Mouse (Mus musculus): ENCODE measurements around the gene Mrpl12. TPM values are rescaled to one million over a fixed set of nuclear protein-coding genes. Genes with fewer than 3 reads are reported as not detected.

The Mrpl12 gene
- polyA plus RNA-seq, 1 experiment from 2014 or later = 171 TPM

DNA sequence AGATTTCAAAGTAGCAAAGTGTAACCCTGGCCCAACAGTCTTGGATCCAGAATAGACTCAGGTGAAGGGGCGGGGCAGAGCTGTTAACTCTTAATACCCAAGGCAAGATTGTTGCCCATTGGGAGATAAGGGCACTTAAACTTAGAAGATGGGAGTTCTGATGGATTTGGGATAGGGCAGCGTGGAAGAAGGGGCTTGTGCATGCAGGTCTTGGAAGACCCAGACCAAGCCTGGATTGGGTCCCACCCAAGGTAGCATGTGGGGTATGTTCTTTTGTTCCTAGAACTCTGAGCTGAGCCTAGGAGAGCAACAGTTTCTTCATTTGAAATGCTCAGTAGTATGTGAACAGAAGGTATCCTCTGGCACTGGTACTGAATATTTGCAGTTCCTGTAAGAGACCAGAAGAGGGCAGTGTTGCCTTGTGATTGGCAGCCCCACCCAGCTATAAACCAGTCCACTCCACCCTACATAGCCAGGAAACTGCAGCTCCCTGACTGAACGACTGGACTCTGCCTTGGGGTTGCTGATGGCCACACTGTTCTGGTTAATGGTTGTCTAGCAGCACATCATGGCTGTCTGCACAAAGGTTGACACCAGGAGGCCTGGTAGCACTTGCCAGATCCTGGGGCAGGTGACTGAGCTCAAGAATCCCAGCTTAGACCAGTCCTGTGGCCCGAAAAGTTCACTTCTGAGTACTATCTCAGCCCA, 4.8 kb downstream of the Mrpl12 start:
- Histone ChIP-seq H3K36me3 (peaks cover 53% of the 10 kb centered on the region), H3K4me1 (replicated peaks) (peaks cover 64% of the 10 kb centered on the region), H3K27ac (peak overlapping the region; percentile 60; the same call in 1 of the 2 replicates), H3K27me3 (ENCODE audit: insufficient read depth, poor library complexity, severe bottlenecking) (no peaks in the 10 kb centered on the region), H3K9me3 (no peaks in the 10 kb centered on the region), H3K4me3 (peak overlapping the region; percentile 18)
- WGBS = 66% methylated on average over 4 of the region's 4 CpGs
- DNase-seq (ENCODE audit: low spot score) = peak; percentile 68

- Histone ChIP-seq H3K9me3 (no peaks in the 10 kb centered on the region), H3K4me3 (peak overlapping the region; percentile 96), H3K27ac (peak overlapping the region; percentile 94), H3K27me3 (ENCODE audit: insufficient read depth, poor library complexity, severe bottlenecking) (no peaks in the 10 kb centered on the region), H3K36me3 (peaks cover 65% of the 10 kb centered on the region), H3K4me1 (replicated peaks) (peaks cover 57% of the 10 kb centered on the region)
- 40% methylated on average over 4 of the region's 4 CpGs for WGBS
- DNase-seq (ENCODE audit: low spot score) = no peak
Measured at GRCm38 (mm10) chr11:120490291-120491046, 6.1 kb downstream of the Mrpl12 start.

GRCm38 (mm10) chr11:120491317-120492023, 7.1 kb downstream of the Mrpl12 start, which contains the start of gene Slc25a10:
TSS of gene Slc25a10 (plus strand) at chr11:120491840.
- Histone ChIP-seq H3K4me3 (peak within 1 kb of the TSS; percentile 96), H3K36me3 (peaks cover 65% of the 10 kb centered on the region), H3K27me3 (ENCODE audit: insufficient read depth, poor library complexity, severe bottlenecking) (no peaks in the 10 kb centered on the region), H3K27ac (peak within 1 kb of the TSS; percentile 94), H3K9me3 (no peaks in the 10 kb centered on the region), H3K4me1 (replicated peaks) (peaks cover 50% of the 10 kb centered on the region)
- peak; percentile 89 for DNase-seq (ENCODE audit: low spot score)
- 0% methylated on average over 35 of the region's 35 CpGs for WGBS

GRCm38 (mm10) chr11:120492024-120492877, 7.8 kb downstream of the Mrpl12 start:
- Histone ChIP-seq H3K27ac (peak overlapping the region; percentile 94), H3K4me3 (peak overlapping the region; percentile 96), H3K9me3 (no peaks in the 10 kb centered on the region), H3K27me3 (ENCODE audit: insufficient read depth, poor library complexity, severe bottlenecking) (no peaks in the 10 kb centered on the region), H3K4me1 (replicated peaks) (peaks cover 49% of the 10 kb centered on the region), H3K36me3 (peaks cover 65% of the 10 kb centered on the region)
- WGBS = under 1% methylated on average over 48 of the region's 48 CpGs
- DNase-seq (ENCODE audit: low spot score) = peak; percentile 52

DNA sequence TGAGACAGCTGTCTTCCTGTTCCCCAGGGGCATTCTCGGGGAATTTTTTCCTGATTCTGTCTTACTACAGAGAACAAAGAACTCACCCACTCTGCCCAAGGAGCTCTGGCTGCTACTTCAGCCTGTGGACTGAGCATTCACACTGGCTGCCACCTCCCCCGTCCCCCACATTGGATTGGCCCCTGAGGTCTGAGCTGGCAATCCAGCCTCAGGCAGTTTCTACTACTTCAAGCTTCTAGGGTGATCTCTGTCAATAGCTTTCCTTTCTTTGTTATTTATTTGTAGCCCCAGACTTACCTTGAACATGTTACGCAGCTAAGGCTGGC, 8.4 kb downstream of the Mrpl12 start:
- Histone ChIP-seq H3K36me3 (peaks cover 65% of the 10 kb centered on the region), H3K4me3 (peak overlapping the region; percentile 96), H3K27ac (peak overlapping the region; percentile 94), H3K9me3 (no peaks in the 10 kb centered on the region), H3K27me3 (ENCODE audit: insufficient read depth, poor library complexity, severe bottlenecking) (no peaks in the 10 kb centered on the region), H3K4me1 (replicated peaks) (peaks cover 49% of the 10 kb centered on the region)
- no peak for DNase-seq (ENCODE audit: low spot score)
- 32% methylated on average over 3 of the region's 3 CpGs for WGBS

DNA sequence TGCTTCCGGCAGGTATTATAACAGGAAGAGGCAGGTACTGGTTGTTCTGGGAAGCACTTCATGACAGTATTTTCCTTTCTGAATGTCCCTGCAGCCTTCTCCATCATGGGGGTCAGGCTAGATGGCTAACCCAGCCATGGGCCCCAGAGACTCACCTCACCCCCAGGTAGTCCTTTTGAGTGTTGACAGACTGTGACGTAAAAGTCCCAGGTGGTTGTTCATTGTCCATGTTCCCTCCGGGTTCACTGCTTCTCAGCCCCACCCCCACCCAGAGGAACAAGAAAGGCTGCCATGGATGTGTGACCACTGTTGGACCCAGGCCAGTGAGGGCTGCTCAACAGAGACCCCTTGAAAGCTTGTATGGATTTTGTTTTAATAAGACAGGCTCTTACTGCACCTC, 8.9 kb downstream of the Mrpl12 start:
- peaks cover 49% of the 10 kb centered on the region for H3K4me1 ChIP-seq (replicated peaks)
- 67% methylated on average over 3 of the region's 3 CpGs for WGBS
- no peak for DNase-seq (ENCODE audit: low spot score)
- H3K4me3 ChIP-seq = peak overlapping the region; percentile 96
- H3K36me3 ChIP-seq = peaks cover 65% of the 10 kb centered on the region
- peak overlapping the region; percentile 94; the same call in 1 of the 2 replicates for H3K27ac ChIP-seq
- H3K9me3 ChIP-seq = no peaks in the 10 kb centered on the region
- H3K27me3 ChIP-seq (ENCODE audit: insufficient read depth, poor library complexity, severe bottlenecking) = no peaks in the 10 kb centered on the region

DNA sequence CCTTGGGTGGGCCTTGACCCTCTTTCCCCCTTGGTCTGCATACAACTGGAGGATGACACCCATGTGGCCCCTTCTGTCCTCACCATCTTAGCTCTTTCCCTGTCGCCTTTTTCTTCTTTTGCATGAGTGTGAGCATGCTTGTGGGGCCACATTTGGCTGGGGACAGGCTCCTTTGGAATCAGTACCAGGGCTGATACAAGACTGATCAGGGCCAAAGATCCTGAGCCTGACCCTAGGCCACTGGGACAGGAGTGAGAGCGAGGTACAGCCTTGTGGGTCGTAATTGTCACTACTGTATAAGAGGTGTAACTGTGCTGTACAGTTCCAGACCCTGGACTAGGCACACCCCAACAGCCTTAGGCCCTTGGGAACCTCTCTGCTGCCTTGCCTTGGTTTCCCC, 9.5 kb downstream of the Mrpl12 start:
- Histone ChIP-seq H3K27ac (no peak overlapping the region), H3K4me1 (replicated peaks) (peaks cover 53% of the 10 kb centered on the region), H3K4me3 (no peak overlapping the region), H3K9me3 (no peaks in the 10 kb centered on the region), H3K36me3 (peaks cover 65% of the 10 kb centered on the region), H3K27me3 (ENCODE audit: insufficient read depth, poor library complexity, severe bottlenecking) (no peaks in the 10 kb centered on the region)
- WGBS = 88% methylated on average over 3 of the region's 3 CpGs
- no peak for DNase-seq (ENCODE audit: low spot score)

GRCm38 (mm10) chr11:120497436-120497835, 13.0 kb downstream of the Mrpl12 start:
- H3K36me3 ChIP-seq = peaks cover 56% of the 10 kb centered on the region
- no peaks in the 10 kb centered on the region for H3K9me3 ChIP-seq
- no peak overlapping the region for H3K27ac ChIP-seq
- peaks cover 29% of the 10 kb centered on the region for H3K4me1 ChIP-seq (replicated peaks)
- DNase-seq (ENCODE audit: low spot score) = no peak
- H3K4me3 ChIP-seq = no peak overlapping the region
- no peaks in the 10 kb centered on the region for H3K27me3 ChIP-seq (ENCODE audit: insufficient read depth, poor library complexity, severe bottlenecking)
- 93% methylated on average over 3 of the region's 3 CpGs for whole genome bisulfite sequencing

DNA sequence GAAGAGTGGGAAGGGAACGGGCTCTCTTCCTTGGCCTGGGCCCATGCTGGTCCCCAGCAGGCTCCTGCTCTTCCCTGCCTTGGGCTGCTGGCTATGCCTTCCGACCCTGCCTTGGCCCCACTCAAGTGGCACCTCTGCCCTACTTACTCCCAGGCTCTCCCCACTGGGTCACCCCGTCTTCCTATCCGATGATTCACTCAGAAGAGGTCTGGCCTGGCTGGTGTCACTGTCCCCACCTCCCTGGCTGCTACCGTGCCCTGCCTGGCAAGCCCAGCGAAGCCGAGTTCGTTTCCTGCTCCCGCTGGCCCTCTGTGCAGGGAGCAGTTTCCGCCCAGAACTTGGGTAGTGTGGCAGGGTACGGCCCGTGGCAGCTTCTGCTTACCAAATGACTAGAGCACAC, 13.8 kb downstream of the Mrpl12 start:
- H3K36me3 ChIP-seq = peaks cover 56% of the 10 kb centered on the region
- H3K27me3 ChIP-seq (ENCODE audit: insufficient read depth, poor library complexity, severe bottlenecking) = no peaks in the 10 kb centered on the region
- H3K9me3 ChIP-seq = no peaks in the 10 kb centered on the region
- 92% methylated on average over 12 of the region's 12 CpGs for WGBS
- no peak for DNase-seq (ENCODE audit: low spot score)
- no peak overlapping the region for H3K4me3 ChIP-seq
- peaks cover 21% of the 10 kb centered on the region for H3K4me1 ChIP-seq (replicated peaks)
- H3K27ac ChIP-seq = peak overlapping the region; percentile 2; the same call in 1 of the 2 replicates

GRCm38 (mm10) chr11:120498891-120499290, 14.5 kb downstream of the Mrpl12 start:
- 92% methylated on average over 5 of the region's 5 CpGs for WGBS
- peaks cover 55% of the 10 kb centered on the region for H3K36me3 ChIP-seq
- H3K27ac ChIP-seq = no peak overlapping the region; the same call in 1 of the 2 replicates
- no peak for DNase-seq (ENCODE audit: low spot score)
- no peaks in the 10 kb centered on the region for H3K9me3 ChIP-seq
- no peaks in the 10 kb centered on the region for H3K27me3 ChIP-seq (ENCODE audit: insufficient read depth, poor library complexity, severe bottlenecking)
- H3K4me1 ChIP-seq (replicated peaks) = peaks cover 14% of the 10 kb centered on the region
- H3K4me3 ChIP-seq = peak overlapping the region; percentile 20; the same call in 1 of the 2 replicates

GRCm38 (mm10) chr11:120499894-120500293, 15.5 kb downstream of the Mrpl12 start:
- H3K4me3 ChIP-seq = no peak overlapping the region; the same call in 1 of the 2 replicates
- 76% methylated on average over 6 of the region's 6 CpGs for WGBS
- H3K36me3 ChIP-seq = peaks cover 44% of the 10 kb centered on the region
- DNase-seq (ENCODE audit: low spot score) = no peak
- H3K9me3 ChIP-seq = no peaks in the 10 kb centered on the region
- H3K27ac ChIP-seq = no peak overlapping the region
- peaks cover 9% of the 10 kb centered on the region for H3K4me1 ChIP-seq (replicated peaks)
- no peaks in the 10 kb centered on the region for H3K27me3 ChIP-seq (ENCODE audit: insufficient read depth, poor library complexity, severe bottlenecking)

GRCm38 (mm10) chr11:120500357-120500756, 15.9 kb downstream of the Mrpl12 start:
- H3K36me3 ChIP-seq = peaks cover 40% of the 10 kb centered on the region
- no peak for DNase-seq (ENCODE audit: low spot score)
- no peak overlapping the region for H3K27ac ChIP-seq
- H3K9me3 ChIP-seq = no peaks in the 10 kb centered on the region
- H3K4me3 ChIP-seq = no peak overlapping the region
- H3K4me1 ChIP-seq (replicated peaks) = peaks cover 9% of the 10 kb centered on the region
- WGBS = 19% methylated on average over 3 of the region's 3 CpGs
- H3K27me3 ChIP-seq (ENCODE audit: insufficient read depth, poor library complexity, severe bottlenecking) = no peaks in the 10 kb centered on the region
